In the genomic region with DNA sequence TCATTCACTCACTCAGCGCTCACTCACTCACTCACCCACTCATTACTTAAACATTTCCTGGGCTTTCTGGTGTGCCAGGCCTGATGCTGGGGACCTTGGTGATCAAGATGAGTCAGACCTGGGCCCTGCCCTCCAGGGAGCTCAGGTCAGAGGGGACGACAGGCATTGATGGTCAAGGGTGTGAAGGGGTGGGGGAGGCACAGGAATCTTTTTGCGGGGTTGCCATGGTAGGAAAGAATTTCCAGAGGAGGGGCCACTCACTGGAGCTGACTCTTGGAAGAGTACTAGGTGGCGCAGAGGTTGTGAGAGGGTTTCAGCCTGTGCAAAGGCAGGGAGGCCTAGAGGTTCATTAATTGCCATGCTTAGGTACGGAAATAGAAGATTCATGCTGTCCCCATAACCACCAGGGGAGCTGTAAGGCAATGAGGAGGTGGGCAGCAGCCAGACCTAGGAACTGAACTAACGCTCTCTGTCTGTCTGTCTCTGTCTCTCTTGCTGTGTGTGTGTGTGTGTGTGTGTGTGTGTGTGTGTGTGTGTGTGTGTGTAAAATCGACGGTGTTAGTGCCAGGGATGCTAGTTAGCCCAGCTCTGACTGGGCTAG, we compare ENCODE assay signal across 8 mouse cellular contexts. TPM values are rescaled to one million over a fixed set of nuclear protein-coding genes. Genes with fewer than 3 reads are reported as not detected.
DNase-seq lines count a peak whose midpoint lies in the region; ATAC-seq and TF ChIP-seq lines count a peak whose summit lies in the region.

No protein-coding gene starts in this region.

- H3K9ac ChIP-seq in kidney, postnatal 0 days (ENCODE audit: low read depth, low read length), result no peak overlapping the region
- peak overlapping the region; percentile 47 for H3K9ac ChIP-seq in hindbrain, postnatal 0 days (replicated peaks; ENCODE audit: low read length)
- peak overlapping the region; percentile 16; the same call in 1 of the 2 replicates for H3K9ac ChIP-seq in neural tube, embryonic 14.5 days (replicated peaks; ENCODE audit: low read depth, low read length)

- H3K4me3 ChIP-seq in kidney, postnatal 0 days (replicated peaks; ENCODE audit: low read depth, low read length), result no peak overlapping the region
- H3K4me3 ChIP-seq in hindbrain, postnatal 0 days (ENCODE audit: low read length), result peak overlapping the region; percentile 32
- H3K4me3 ChIP-seq in neural tube, embryonic 14.5 days (ENCODE audit: low read depth, low read length), result peak overlapping the region; percentile 32

- no peak overlapping the region for H3K27ac ChIP-seq in kidney, postnatal 0 days
- peak overlapping the region; percentile 51 for H3K27ac ChIP-seq in hindbrain, postnatal 0 days
- no peak overlapping the region for H3K27ac ChIP-seq in neural tube, embryonic 14.5 days (ENCODE audit: low read depth, low read length)

- peak; percentile 52 for TF ChIP-seq CTCF in kidney, postnatal 0 days (IDR thresholded peaks at IDR 0.05; ENCODE audit: low read depth)
- peak; percentile 63 for TF ChIP-seq CTCF in hindbrain, postnatal 0 days (IDR thresholded peaks at IDR 0.05; ENCODE audit: low read depth)

- H3K4me1 ChIP-seq in kidney, postnatal 0 days (replicated peaks; ENCODE audit: insufficient read depth, low read length), result no peaks in the 10 kb centered on the region
- peaks cover 14% of the 10 kb centered on the region; the same call in 1 of the 2 replicates for H3K4me1 ChIP-seq in hindbrain, postnatal 0 days (ENCODE audit: insufficient read depth, low read length)
- H3K4me1 ChIP-seq in neural tube, embryonic 14.5 days (ENCODE audit: control insufficient read depth, insufficient read depth, low read length), result peaks cover 6% of the 10 kb centered on the region; the same call in 1 of the 2 replicates

- no peaks in the 10 kb centered on the region for H3K9me3 ChIP-seq in kidney, postnatal 0 days (replicated peaks; ENCODE audit: low read length)
- H3K9me3 ChIP-seq in hindbrain, postnatal 0 days (ENCODE audit: low read length), result no peaks in the 10 kb centered on the region
- H3K9me3 ChIP-seq in neural tube, embryonic 14.5 days (ENCODE audit: control insufficient read depth, low read length), result no peaks in the 10 kb centered on the region

- peak overlapping the region; percentile 49 for H3K4me2 ChIP-seq in kidney, postnatal 0 days (ENCODE audit: low read length)
- H3K4me2 ChIP-seq in hindbrain, postnatal 0 days (ENCODE audit: low read depth, low read length), result peak overlapping the region; percentile 55
- H3K4me2 ChIP-seq in neural tube, embryonic 14.5 days (ENCODE audit: low read depth, low read length), result peak overlapping the region; percentile 47

- H3K36me3 ChIP-seq in kidney, postnatal 0 days (ENCODE audit: insufficient read depth, low read length), result peaks cover 8% of the 10 kb centered on the region; the same call in 1 of the 2 replicates
- peaks cover 1% of the 10 kb centered on the region; the same call in 1 of the 2 replicates for H3K36me3 ChIP-seq in hindbrain, postnatal 0 days (ENCODE audit: insufficient read depth, low read length)
- H3K36me3 ChIP-seq in neural tube, embryonic 14.5 days (ENCODE audit: control insufficient read depth, insufficient read depth, low read length), result peaks cover 7% of the 10 kb centered on the region; the same call in 1 of the 2 replicates

- peak; percentile 37 for DNase-seq in kidney, postnatal 0 days (ENCODE audit: low spot score)
- no peak for DNase-seq in kidney, postnatal 36 days
- peak; percentile 72 to 75 for DNase-seq in adrenal gland, postnatal 36 days
- peak; percentile 35 for DNase-seq in hindbrain, postnatal 0 days (ENCODE audit: low spot score)
- no peak for DNase-seq in urinary bladder, postnatal 36 days (ENCODE audit: low spot score in 2 of 2)
- DNase-seq in cerebellum, adult 9-10 months, result no peak
- no peak for DNase-seq in kidney, adult 9 months

- H3K27me3 ChIP-seq in kidney, postnatal 0 days (ENCODE audit: insufficient read depth, low read length), result no peaks in the 10 kb centered on the region
- H3K27me3 ChIP-seq in hindbrain, postnatal 0 days (ENCODE audit: insufficient read depth, low read length), result no peaks in the 10 kb centered on the region
- no peaks in the 10 kb centered on the region for H3K27me3 ChIP-seq in neural tube, embryonic 14.5 days (ENCODE audit: control insufficient read depth, insufficient read depth, low read length)

- WGBS in kidney, postnatal 0 days, result 46% methylated on average over 8 of the region's 8 CpGs
- WGBS in hindbrain, postnatal 0 days, result 37% methylated on average over 8 of the region's 8 CpGs
- WGBS in neural tube, embryonic 14.5 days, result 41% methylated on average over 8 of the region's 8 CpGs

- peak; percentile 9; the same call in 1 of the 2 replicates for ATAC-seq in kidney, postnatal 0 days (replicated peaks; ENCODE audit: low FRiP score, low read depth)
- peak; percentile 4; the same call in 1 of the 2 replicates for ATAC-seq in hindbrain, postnatal 0 days
- no peak for ATAC-seq in neural tube, embryonic 14.5 days (ENCODE audit: low read depth)

RNA-seq across cellular contexts. Expression of a gene that starts 7.7 kb away (rescaled TPM):
- polyA plus RNA-seq in kidney, postnatal 0 days (2015; fragmentation: Nextera tagmentation; extraction: Ambion mirVana), result not detected in 2 replicates
- not detected for total RNA-seq in adrenal gland, postnatal 36 days (2021)
- not detected in 2 replicates for total RNA-seq in hindbrain, postnatal 0 days (2014; rRNA removed)
- 0.30 and 0.89 TPM in 2 replicates for polyA plus RNA-seq in hindbrain, postnatal 0 days (2015; fragmentation: Nextera tagmentation; extraction: Ambion mirVana)
- not detected in 2 replicates for polyA plus RNA-seq in neural tube, embryonic 14.5 days (2014; fragmentation: Nextera tagmentation; extraction: Ambion mirVana)

RNA-seq across cellular contexts. Expression of a gene that starts 21.3 kb away (rescaled TPM):
- 6.4 and 6.5 TPM in 2 replicates for polyA plus RNA-seq in kidney, postnatal 0 days (2015; fragmentation: Nextera tagmentation; extraction: Ambion mirVana)
- total RNA-seq in adrenal gland, postnatal 36 days (2021), result 100 to 1,000 TPM; 342 to 355 TPM
- total RNA-seq in hindbrain, postnatal 0 days (2014; rRNA removed), result 9.6 and 18.7 TPM in 2 replicates
- polyA plus RNA-seq in hindbrain, postnatal 0 days (2015; fragmentation: Nextera tagmentation; extraction: Ambion mirVana), result 7.8 and 9.1 TPM in 2 replicates
- polyA plus RNA-seq in neural tube, embryonic 14.5 days (2014; fragmentation: Nextera tagmentation; extraction: Ambion mirVana), result 3.5 and 6.5 TPM in 2 replicates

RNA-seq across cellular contexts. Expression of a gene that starts 35.5 kb away (rescaled TPM):
- 0.43 and 0.47 TPM in 2 replicates for polyA plus RNA-seq in kidney, postnatal 0 days (2015; fragmentation: Nextera tagmentation; extraction: Ambion mirVana)
- not detected for total RNA-seq in adrenal gland, postnatal 36 days (2021)
- not detected in 2 replicates for total RNA-seq in hindbrain, postnatal 0 days (2014; rRNA removed)
- 0.66 and 0.82 TPM in 2 replicates for polyA plus RNA-seq in hindbrain, postnatal 0 days (2015; fragmentation: Nextera tagmentation; extraction: Ambion mirVana)
- polyA plus RNA-seq in neural tube, embryonic 14.5 days (2014; fragmentation: Nextera tagmentation; extraction: Ambion mirVana), result 0.49 and 0.66 TPM in 2 replicates

Comparison
In these comparisons a context has a peak if more than half of its experiments do, and no peak if none do; other contexts are left out.
1. DNase-seq: peak in kidney, postnatal 0 days (single experiment), adrenal gland, postnatal 36 days (2 of 2) and hindbrain, postnatal 0 days (single experiment); none in kidney, postnatal 36 days (0 of 2), urinary bladder, postnatal 36 days (0 of 2), cerebellum, adult 9-10 months (single experiment) and kidney, adult 9 months (single experiment).
2. Peak in every context shown above with its lines, with median percentiles within 50 percentile points of each other: H3K4me2 ChIP-seq.